Mouse (Mus musculus) G1E (cell line): ENCODE results near the gene Epm2aip1.

Experiments used
- CTCF ChIP-seq: IDR thresholded peaks from 2 replicates; pipeline ENCODE4 v1.5.1; 2012; ENCODE audit warnings: low read depth, low read length, inconsistent platforms, mixed read lengths
- GATA1 ChIP-seq: IDR thresholded peaks from 2 replicates; pipeline ENCODE4 v1.6.1; 2012; ENCODE audit warnings: borderline replicate concordance, low read length, inconsistent platforms, mixed read lengths
- GATA2 ChIP-seq: IDR thresholded peaks from 2 replicates; pipeline ENCODE4 v1.6.1; 2012; ENCODE audit warnings: low read depth, low read length, inconsistent platforms, borderline replicate concordance
- POLR2AphosphoS5 ChIP-seq: IDR thresholded peaks from 2 replicates; pipeline ENCODE4 v1.6.1; 2012; ENCODE audit warnings: low read depth, low read length, inconsistent platforms; ENCODE audit not compliant: insufficient replicate concordance
- TAL1 ChIP-seq: conservative IDR thresholded peaks from 2 replicates; pipeline ENCODE4 v1.6.1; 2012; ENCODE audit warnings: low read depth, low read length, inconsistent platforms, mixed read lengths

- no peak for TF ChIP-seq CTCF
- no peak for TF ChIP-seq TAL1
- TF ChIP-seq POLR2AphosphoS5 = no peak
- no peak for TF ChIP-seq GATA1
- TF ChIP-seq GATA2 = no peak
These were observed 48.3 kb upstream of the Epm2aip1 start for GRCm38 (mm10) chr9:111223406-111223805.
